Mouse (Mus musculus) T-helper 17 cell (primary cell): ENCODE data around the gene Lpp.
"Not testable (repeated sequence)": the region's sequence is repeated elsewhere in the genome, so short reads cannot be mapped to it uniquely, and the experiment has no call there.

Source experiments
- in situ Hi-C, 2 experiments: fragments of 300-600 bp; cut with MboI, MseI; formaldehyde crosslinking; loops; 1 replicate in 1 of 2; 2 replicates in 1 of 2; pipeline ENCODE4 v1.15.1; 2025; ENCODE audit warnings: high pct_unique_total_duplicates in 2 of 2

The Lpp gene

DNA sequence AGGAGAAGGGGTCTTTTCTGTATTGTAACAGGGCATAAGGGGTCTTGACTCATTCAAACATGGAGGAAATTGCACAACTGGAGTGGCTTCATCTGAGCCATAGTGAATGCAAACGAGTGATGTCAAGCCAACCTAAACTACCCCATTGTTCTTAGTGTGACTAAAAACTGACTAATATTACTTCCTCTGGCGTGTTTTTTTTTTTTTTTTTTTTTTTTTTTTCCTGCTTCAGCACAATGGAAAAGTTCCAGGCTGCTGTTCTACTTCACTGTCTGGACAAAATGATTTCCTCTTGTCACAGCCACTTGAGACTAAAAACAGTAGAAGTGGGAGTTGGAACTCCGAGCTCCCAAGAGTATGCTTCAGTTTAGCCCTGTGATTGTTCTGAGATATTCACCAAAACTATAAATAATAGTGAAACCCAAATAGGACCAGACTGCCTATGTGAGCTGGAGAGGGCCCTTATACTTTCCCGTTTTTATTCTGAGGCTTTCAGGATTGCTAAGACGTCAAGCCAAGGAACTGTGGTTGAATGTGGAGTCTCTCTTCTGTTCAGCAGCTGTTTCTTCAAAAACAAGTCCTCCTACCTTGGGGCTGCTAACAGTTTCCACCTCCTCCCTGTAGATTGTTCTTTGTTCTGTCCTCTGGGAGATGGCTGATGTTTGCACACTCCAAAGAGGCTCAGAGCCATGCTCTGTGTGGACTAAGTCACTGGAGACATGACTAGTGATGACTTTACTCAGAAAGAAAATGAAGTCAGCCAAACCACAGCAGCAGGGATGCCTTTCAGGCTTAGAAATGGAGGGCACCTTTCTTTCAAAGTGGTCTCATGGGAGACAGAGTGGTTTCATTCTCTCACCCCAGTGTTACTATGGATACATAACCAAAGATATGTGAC, 617.9 kb downstream of the Lpp start:
- in situ Hi-C loops, result loop anchor here in 1 of 2 experiments (5.0 kb wide), 1 partner anchor 36 kb away; no protein-coding TSS in a partner anchor

GRCm38 (mm10) chr16:25012938-25013337, 619.6 kb downstream of the Lpp start:
- in situ Hi-C loops, result loop anchor here in 1 of 2 experiments (5.0 kb wide), 1 partner anchor 34 kb away; no protein-coding TSS in a partner anchor

DNA sequence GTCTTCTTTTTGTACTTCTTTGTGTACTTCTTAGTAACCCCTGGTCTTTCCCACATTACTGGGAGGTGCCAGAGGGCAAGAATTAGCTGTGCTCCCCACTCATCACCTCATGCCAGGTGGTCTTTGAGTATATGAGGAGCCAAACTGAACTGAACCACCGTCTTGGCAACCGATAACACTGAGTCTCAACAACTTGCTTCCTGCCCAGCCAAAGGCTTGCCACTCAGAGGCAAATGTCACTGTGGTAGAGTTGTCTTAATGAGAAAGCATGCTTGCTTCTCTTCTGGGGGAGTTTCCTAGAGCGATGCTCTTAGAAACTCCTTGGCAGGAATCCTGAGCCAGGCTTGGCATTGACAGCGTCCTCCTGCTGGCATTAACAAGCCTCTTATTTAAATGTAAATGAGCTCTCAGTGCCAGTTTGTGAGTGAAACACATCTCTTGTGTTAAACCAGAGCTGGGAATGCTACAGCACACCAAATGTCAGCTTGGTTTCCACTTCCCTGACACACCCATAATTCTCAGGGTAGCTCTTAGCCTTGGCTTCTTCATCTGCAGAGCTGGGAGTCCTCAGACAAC, 623.0 kb downstream of the Lpp start:
- in situ Hi-C loops, result no loop called here

DNA sequence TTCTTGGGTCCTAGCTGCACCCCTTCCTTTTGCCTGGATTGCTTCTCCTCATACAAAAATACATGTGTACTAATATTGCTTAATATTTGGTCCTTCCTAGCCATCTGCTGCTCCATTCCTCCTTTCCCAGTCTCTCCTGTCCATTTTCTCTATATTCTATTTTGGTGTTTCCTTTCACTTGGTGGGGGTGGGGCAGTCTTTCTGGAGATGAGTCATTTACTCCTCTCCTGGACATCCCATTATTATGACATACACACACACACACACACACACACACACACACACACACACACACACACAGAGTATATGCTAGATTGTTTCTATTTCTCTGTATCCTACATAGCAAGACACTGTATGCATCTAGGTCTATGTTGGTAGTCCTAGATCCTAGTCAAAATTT, 623.7 kb downstream of the Lpp start:
- in situ Hi-C loops, result no loop called here

DNA sequence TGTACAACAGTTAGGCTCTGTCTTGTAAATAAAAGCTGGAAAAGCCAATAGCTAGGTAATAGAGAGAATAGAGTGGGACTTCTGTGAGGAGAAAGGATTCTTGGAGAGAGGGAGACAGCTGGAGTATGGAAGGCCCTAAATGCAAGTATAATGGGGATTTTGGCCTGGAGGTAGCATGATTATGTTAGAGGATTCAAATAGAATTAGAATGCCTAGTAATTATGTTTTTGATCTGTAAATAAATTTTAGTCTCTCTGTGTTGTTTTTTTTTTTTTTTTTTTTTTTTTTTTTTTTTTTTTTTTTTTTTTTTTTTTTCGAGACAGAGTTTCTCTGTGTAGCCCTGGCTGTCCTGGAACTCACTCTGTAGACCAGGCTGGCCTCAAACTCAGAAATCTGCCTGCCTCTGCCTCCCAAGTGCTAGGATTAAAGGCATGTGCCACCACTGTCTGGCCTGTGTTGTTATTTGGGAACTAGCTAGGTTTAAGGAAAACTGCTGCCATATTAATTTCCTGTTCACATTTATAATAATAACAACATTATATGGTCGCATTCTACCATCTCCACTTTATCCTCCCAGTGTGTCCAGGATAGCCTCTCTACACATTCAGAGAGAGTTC, 628.5 kb downstream of the Lpp start:
- in situ Hi-C loops, result not testable (repeated sequence)

- in situ Hi-C loops, result no loop called here
These were observed 631.3 kb downstream of the Lpp start for GRCm38 (mm10) chr16:25024591-25024990.

DNA sequence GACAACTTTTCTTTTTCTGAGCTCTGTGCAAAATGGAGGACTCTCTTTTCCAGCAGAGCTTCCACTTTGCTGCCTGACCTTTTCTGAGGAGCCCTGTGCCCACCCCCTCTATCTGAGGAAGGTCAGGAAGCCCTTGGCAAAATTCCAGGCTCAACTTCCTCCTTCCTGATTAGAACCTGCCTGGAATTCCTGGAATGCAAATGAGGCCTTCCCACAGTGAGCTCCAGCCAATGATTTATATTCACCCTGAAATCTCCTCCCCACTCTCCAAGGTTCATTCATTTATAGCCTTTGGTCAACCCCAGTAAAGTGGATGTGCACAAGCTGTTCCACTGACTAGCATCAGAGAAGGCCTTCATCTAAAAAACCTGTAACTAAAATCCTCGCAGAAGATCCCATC, 632.9 kb downstream of the Lpp start:
- in situ Hi-C loops, result no loop called here

DNA sequence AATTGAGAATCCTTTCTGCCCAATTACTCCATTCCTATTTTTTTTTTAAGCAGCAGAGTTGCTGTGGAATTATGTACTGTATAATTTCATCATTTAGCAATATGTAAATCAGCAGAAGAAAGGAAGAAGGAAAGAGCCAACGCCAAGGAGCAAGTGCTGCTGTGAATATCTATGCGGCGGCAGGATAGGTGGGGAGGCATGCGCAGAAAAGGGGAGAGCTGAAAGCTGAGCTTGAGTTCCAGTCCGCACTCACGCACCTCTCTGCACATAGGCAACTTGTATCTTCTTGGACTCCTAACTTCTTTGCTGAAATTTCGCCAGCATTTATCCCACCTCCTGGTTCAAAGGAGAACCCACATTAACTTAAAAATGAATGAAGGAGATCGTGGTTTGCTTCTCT, 636.2 kb downstream of the Lpp start:
- in situ Hi-C loops, result no loop called here

DNA sequence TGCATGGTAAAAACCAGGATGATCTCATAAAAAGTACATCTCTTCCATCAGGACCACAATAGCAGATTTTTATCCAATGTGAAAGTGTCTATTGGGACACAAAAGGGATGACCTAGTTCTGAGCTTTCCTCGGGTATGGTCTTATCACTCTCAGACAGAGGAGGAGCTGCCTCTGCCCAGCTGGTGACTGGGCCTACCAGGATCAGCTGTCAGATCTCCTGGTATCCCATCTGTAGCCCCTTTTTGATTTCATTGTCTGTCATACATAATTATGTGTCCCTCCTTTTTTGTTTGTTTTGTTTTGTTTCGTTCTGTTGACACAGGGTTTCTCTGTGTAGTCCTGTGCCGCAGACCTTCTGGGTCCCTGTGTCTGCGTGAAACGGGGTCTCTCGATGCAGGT, 644.1 kb downstream of the Lpp start:
- in situ Hi-C loops, result no loop called here

DNA sequence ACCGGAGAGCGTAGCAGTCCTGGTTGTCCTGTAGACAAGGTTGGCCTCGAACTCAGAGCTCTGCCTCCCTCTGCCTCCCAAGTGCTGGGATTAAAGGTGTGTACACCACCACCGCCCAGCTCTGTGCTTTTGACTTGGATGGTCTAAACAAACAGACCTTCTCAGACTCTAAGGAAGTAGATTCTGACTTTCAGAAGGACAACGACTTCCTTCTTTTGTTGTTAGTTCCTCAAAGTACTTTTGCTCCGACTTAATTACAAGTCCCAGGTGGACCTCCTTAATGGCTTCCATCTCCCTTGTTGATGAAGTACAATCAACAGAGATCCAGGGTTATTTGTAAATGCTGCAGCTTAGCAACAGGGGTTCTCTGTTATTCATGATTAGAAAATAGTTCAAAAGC, 645.2 kb downstream of the Lpp start:
- in situ Hi-C loops, result no loop called here

DNA sequence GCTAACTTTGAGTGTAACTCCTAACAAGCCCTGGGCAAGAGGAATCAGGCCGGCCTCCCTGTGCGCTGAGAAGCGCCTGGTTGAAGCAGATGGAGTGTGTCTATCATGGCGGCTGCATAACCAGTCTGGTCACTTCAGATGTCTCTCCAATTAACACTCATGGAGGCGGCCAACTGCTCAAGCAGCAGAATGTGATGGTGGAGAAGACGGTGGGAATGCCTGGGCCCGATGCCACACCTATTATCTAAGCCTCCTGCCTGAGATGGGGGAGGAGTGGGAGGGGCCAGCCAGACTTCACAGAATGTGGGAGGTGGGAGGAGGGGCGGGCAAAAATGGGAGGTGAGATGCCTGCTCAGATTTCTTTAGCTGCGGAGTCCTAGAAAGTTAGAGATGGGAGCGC, 646.6 kb downstream of the Lpp start:
- in situ Hi-C loops, result no loop called here

- in situ Hi-C loops, result no loop called here
These were observed 647.9 kb downstream of the Lpp start for GRCm38 (mm10) chr16:25041165-25041564.

- in situ Hi-C loops, result no loop called here
These were observed 648.7 kb downstream of the Lpp start for GRCm38 (mm10) chr16:25041855-25042529.
